Mouse (Mus musculus) ES-CJ7 (cell line): ENCODE measurements around the gene Pigf.
"Not testable (repeated sequence)": the region's sequence is repeated elsewhere in the genome, so short reads cannot be mapped to it uniquely, and the experiment has no call there.

ENCODE experiments used
- DNase-seq: peaks from one replicate; pipeline ENCODE4 v3.0.0; 2011; ENCODE audit warnings: low read depth, low spot score

The Pigf gene

GRCm38 (mm10) chr17:87025269-87025949 is at the start of gene Pigf, which contains the start of gene Cript:
Gene Pigf (minus strand): TSS chr17:87025406.
Gene Cript (plus strand): TSS chr17:87025550.
- peak; percentile 97 for DNase-seq

- no peak for DNase-seq
Observed at GRCm38 (mm10) chr17:87073470-87073869, 48.3 kb upstream of the Pigf start.

DNA sequence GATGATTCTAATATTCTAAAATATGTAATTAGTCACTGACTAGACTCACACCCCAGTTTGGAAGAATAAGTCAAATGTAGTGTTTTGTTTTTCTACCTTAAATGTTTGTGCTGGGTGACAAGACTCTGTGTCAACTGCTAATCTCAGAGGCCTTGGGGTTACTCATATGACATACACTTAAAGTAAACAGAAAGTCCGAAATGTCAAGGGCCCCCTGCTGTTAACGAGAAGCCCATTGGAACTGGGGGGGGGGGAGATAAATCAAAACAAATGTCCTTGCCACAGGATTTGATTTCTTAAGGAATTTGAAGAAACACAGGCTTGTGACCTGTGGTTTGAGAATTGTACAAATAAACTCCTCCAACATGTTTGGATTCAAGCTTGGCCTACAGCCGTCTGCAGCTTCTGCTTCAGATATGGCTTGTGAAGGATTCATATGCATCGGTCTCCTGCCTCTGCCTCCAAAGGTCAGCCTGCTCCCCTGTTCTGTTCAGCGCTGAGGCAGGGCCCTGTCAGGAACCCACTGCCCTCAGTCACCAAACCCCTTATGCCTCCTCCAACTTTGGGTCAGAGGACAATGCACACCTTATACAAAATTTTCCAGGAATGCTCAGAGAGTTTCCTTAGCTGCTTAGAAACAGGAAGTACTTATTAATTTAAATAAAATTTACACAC is 47.7 kb upstream of the Pigf start:
- no peak for DNase-seq

GRCm38 (mm10) chr17:87072183-87072582 is 47.0 kb upstream of the Pigf start:
- not testable (repeated sequence) for DNase-seq

GRCm38 (mm10) chr17:87068997-87069396 is 43.8 kb upstream of the Pigf start:
- DNase-seq = no peak

GRCm38 (mm10) chr17:87063969-87064368 is 38.8 kb upstream of the Pigf start:
- no peak for DNase-seq

GRCm38 (mm10) chr17:87063461-87063860 is 38.3 kb upstream of the Pigf start:
- no peak for DNase-seq

GRCm38 (mm10) chr17:87062639-87063038 is 37.4 kb upstream of the Pigf start:
- DNase-seq = peak; percentile 21

- DNase-seq = no peak
Observed at GRCm38 (mm10) chr17:87057486-87058266, 32.5 kb upstream of the Pigf start.

- no peak for DNase-seq
Observed at GRCm38 (mm10) chr17:87056761-87057160, 31.6 kb upstream of the Pigf start.

GRCm38 (mm10) chr17:87055663-87056062 is 30.5 kb upstream of the Pigf start:
- DNase-seq = no peak

- DNase-seq = no peak
Observed at GRCm38 (mm10) chr17:87055051-87055459, 29.8 kb upstream of the Pigf start.

DNA sequence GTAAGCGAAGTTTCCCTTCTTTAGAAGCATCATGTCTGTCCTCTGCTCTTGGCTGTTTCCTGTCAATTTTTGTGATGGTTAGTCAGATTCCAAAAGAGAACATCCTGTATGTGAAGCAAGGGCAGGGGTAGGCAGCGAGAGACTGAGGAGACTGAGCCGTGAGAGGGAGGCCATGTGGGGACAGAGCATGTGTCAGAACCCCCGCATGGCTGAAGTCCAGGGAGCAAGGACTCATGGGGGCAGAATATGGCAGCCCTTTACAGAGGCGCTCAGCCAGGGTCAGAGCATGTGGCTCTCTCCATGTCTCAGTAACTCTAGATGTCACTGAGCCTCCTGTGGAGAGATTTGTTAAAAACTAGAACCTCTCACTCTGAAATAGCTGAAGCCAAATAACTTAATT is 28.7 kb upstream of the Pigf start:
- no peak for DNase-seq

DNA sequence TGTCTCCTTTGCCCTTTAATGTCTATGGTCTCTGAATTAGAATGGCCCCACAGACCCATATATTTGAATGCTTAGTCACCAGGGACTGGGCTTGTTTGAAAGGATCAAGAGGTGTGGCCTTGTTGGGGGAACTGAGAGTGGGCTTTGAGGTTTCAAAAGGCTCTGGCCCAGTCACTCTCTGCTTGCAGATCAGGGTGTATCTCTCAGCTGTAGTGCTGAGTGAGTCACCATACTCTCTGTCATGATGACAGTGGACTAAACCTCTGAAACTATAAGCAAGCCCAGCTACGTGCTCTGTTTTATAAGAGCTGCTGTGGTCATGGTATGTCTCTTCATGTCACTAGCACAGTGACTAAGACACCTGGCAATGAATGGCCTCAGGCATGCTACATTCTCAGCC is 27.2 kb upstream of the Pigf start:
- no peak for DNase-seq

DNA sequence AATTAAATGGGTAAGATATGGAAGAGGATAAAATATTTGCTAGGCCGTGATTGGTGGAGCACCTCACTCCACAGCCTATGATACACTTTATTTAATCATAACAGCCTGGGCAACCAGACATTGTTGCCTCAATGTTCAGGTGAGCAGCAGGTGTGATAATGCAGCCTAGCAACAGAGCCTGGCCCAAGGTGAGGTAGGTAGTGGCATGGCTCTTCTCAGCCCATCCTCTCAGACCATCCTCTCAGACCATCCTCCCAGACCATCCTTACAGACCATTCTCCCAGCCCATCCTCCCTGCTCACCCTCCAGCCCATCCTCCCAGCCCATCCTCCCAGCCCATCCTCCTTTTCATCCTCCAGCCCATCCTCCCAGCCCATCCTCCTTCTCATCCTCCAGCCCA is 26.4 kb upstream of the Pigf start:
- no peak for DNase-seq

DNA sequence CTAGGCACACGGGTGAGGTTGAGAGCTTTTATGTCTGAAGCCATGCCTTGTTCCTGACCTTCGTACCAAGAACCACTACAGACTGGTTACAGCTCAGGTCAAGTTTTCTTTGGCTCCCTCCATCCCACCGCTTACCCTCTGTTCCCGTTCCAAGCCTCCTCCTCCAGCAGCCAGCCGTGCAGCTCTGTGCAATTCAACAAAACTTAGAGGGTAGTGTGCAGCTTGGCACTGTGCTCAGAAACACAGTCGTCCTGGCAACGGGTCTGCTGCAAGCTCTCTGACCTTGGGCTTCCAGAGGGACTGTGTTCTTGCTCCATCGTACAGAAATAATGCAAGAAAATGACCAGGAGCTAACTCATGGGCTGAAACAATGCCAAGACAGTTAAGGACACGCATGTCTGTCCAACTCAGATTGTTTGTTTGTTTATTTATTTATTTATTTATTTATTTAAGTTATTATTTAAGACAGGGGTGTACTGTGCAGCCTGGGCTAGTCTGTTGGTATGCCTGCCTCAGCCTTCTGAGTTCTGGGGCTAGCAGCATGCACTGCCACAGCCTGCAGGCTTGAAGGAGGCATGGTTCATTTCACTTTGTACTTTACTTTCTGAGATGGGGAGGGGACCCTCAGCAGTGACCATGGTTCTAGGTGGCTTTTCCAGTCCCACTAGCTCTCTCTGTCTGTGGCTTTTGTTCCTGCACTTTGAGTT is 25.4 kb upstream of the Pigf start:
- DNase-seq = no peak

GRCm38 (mm10) chr17:87049696-87050095 is 24.5 kb upstream of the Pigf start:
- no peak for DNase-seq

- no peak for DNase-seq
Observed at GRCm38 (mm10) chr17:87044796-87045195, 19.6 kb upstream of the Pigf start.

- peak; percentile 93 for DNase-seq
Observed at GRCm38 (mm10) chr17:87044364-87044763, 19.2 kb upstream of the Pigf start.

DNA sequence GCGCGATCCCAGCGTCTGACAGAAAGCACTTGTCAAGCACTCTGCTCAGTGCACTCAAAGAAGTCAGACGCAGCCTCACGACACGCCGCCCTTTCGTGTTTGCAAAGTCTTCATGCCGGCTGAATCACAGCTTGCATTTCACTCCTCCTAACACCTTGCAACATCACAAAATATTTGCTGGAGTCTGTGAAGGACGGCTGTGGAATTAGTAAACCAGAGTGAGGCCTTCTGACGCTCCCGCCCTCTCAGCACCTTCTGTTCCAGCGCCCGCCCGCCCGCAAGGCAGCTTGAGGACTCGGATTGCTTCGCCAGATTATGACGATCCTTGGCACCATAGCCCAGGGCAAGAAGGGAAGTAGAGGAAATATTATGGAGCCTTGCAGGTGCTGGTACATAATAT is 16.5 kb upstream of the Pigf start:
- DNase-seq = no peak

- DNase-seq = no peak
Observed at GRCm38 (mm10) chr17:87038496-87038895, 13.3 kb upstream of the Pigf start.
